Comparison of ENCODE assay signal across 16 mouse cellular contexts in the genomic region with DNA sequence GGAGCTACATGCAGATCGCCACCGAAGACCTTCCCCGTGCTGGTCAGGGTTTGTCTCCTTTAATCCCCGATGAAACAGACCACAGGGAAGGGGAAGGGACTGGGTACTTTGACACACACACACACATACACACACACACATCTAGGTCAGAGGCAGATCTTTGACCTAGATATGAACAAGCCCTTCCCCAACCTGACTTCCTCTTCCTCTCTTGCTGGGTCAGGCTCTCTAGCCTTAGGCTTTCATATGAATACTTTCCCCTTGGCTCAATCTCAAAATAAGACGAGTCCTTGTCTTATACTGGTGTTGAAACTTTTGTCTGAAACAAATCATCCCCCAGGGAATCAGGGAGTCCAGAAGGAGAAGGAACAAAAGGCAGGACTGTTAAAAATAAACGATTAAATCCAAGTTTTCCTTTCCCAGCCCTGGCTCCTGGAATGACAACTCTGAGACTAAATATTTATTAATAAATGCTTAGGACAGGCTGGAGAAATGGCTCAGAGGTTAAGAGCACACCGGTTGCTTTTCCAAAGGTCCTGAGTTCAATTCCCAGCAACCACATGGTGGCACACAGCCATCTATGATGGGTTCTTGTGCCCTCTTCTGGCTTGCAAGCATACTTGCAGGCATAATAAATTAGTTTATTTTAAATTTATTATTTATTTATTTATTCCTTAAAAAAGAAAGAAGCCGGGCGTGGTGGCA. TPM values are rescaled to one million over a fixed set of nuclear protein-coding genes. Genes with fewer than 3 reads are reported as not detected.
DNase-seq lines count a peak whose midpoint lies in the region; ATAC-seq and TF ChIP-seq lines count a peak whose summit lies in the region.
"Had no signal": no experiment of that assay in that cellular context is flagged by ENCODE, and none has a peak within 500 bp of the region (broad histone marks: within the 10 kb centered on the region; RNA-seq: fewer than 3 reads in every experiment).

No protein-coding gene starts in this region.

- H3K79me2 ChIP-seq in liver, adult 2 months (ENCODE audit: control insufficient read depth, insufficient read depth, low read length) = no peaks in the 10 kb centered on the region

- H3K9me3 ChIP-seq in liver, embryonic 12.5 days (replicated peaks) = no peaks in the 10 kb centered on the region
- H3K9me3 ChIP-seq: limb, embryonic 10.5 days had no signal

- no peak overlapping the region for H3K9ac ChIP-seq in liver, adult 2 months (ENCODE audit: low read depth, low read length)
- H3K9ac ChIP-seq in liver, embryonic 12.5 days = no peak overlapping the region

- no peak overlapping the region for H3K4me2 ChIP-seq in liver, embryonic 12.5 days

- no peak for ATAC-seq in liver, embryonic 12.5 days
- ATAC-seq in CD4-positive, CD25-positive, alpha-beta regulatory T cell, adult 4 months = peak; percentile 18
- ATAC-seq in activated CD4-positive, CD25-positive, alpha-beta regulatory T cell, adult 4 months = peak; percentile 44
- ATAC-seq: hindbrain, postnatal 0 days had no signal

- 76% methylated on average over 9 of the region's 9 CpGs for WGBS in liver, adult 2 months
- WGBS in liver, embryonic 12.5 days (ENCODE audit: insufficient replicate concordance) = 42% methylated on average over 9 of the region's 9 CpGs

- no peak for TF ChIP-seq CTCF in liver, adult 2 months (IDR thresholded peaks at IDR 0.05; ENCODE audit: low read depth, low read length)

- no peak for TF ChIP-seq POLR2A in liver, adult 2 months (IDR thresholded peaks at IDR 0.05; ENCODE audit: extremely low read depth, insufficient read depth, low read length)

- H3K27ac ChIP-seq in liver, adult 2 months (replicated peaks; ENCODE audit: insufficient read depth, low read depth, low read length) = no peak overlapping the region
- H3K27ac ChIP-seq in liver, embryonic 12.5 days = no peak overlapping the region
- H3K27ac ChIP-seq: hindbrain, postnatal 0 days; limb, embryonic 10.5 days had no signal

- H3K4me1 ChIP-seq in liver, adult 2 months (ENCODE audit: control insufficient read depth, insufficient read depth, low read length) = no peaks in the 10 kb centered on the region
- peaks cover 9% of the 10 kb centered on the region; the same call in 1 of the 2 replicates for H3K4me1 ChIP-seq in liver, embryonic 12.5 days

- no peak overlapping the region for H3K4me3 ChIP-seq in liver, adult 2 months (ENCODE audit: insufficient read depth, low read depth, low read length)
- H3K4me3 ChIP-seq in liver, embryonic 12.5 days = no peak overlapping the region
- H3K4me3 ChIP-seq: limb, embryonic 10.5 days; myocyte had no signal

- peaks cover 4% of the 10 kb centered on the region; the same call in 1 of the 2 replicates for H3K27me3 ChIP-seq in liver, adult 2 months (ENCODE audit: control insufficient read depth, insufficient read depth, low read length)
- peaks cover 20% of the 10 kb centered on the region; the same call in 1 of the 2 replicates for H3K27me3 ChIP-seq in liver, embryonic 12.5 days (replicated peaks)

- DNase-seq in liver, adult 2 months (ENCODE audit: extremely low read depth, low read depth, low spot score) = peak; percentile 38
- peak; percentile 28 for DNase-seq in naive thymus-derived CD4-positive, alpha-beta T cell, adult 2 months (ENCODE audit: low read depth)
- no peak for DNase-seq in cerebellum, postnatal 4 days (ENCODE audit: low spot score in 2 of 2)
- DNase-seq in urinary bladder, postnatal 36 days (ENCODE audit: low spot score in 2 of 2) = no peak
- no peak for DNase-seq in layer of hippocampus, postnatal 10 days (ENCODE audit: low spot score in 2 of 2)
- DNase-seq: adrenal gland, postnatal 25 days; cerebellum, adult 11-12 months had no signal

- H3K36me3 ChIP-seq in liver, adult 2 months (ENCODE audit: control insufficient read depth, insufficient read depth, low read length) = no peaks in the 10 kb centered on the region
- H3K36me3 ChIP-seq in liver, embryonic 12.5 days = no peaks in the 10 kb centered on the region
- H3K36me3 ChIP-seq: limb, embryonic 10.5 days had no signal

RNA-seq across cellular contexts. Expression of gene Olfr279, which starts 14.2 kb away (rescaled TPM):
- total RNA-seq in liver, adult 2 months (2014; rRNA removed) = not detected in 2 replicates
- polyA plus RNA-seq in liver, adult 2 months (2012; rRNA removed) = not detected in 2 replicates
- polyA plus RNA-seq in liver, embryonic 12.5 days (2016; fragmentation: Nextera tagmentation; extraction: Ambion mirVana) = not detected in 2 replicates
- not detected for polyA plus RNA-seq in CD4-positive, CD25-positive, alpha-beta regulatory T cell, adult 4 months (2017; shearing (Covaris generic))
- not detected for polyA plus RNA-seq in activated CD4-positive, CD25-positive, alpha-beta regulatory T cell, adult 4 months (2017; shearing (Covaris generic))
- total RNA-seq in layer of hippocampus, postnatal 10 days (2021) = not detected
- total RNA-seq: adrenal gland, postnatal 25 days; hindbrain, postnatal 0 days; layer of hippocampus, adult 18-20 months had no signal
- polyA plus RNA-seq: embryonic facial prominence, embryonic 14.5 days; heart, embryonic 14.5 days; hindbrain, postnatal 0 days; limb, embryonic 10.5 days; myocyte had no signal

RNA-seq across cellular contexts. Expression of gene Lalba, which starts 23.9 kb away (rescaled TPM):
- not detected in 2 replicates for total RNA-seq in liver, adult 2 months (2014; rRNA removed)
- not detected in 2 replicates for polyA plus RNA-seq in liver, adult 2 months (2012; rRNA removed)
- not detected in 2 replicates for polyA plus RNA-seq in liver, embryonic 12.5 days (2016; fragmentation: Nextera tagmentation; extraction: Ambion mirVana)
- polyA plus RNA-seq in CD4-positive, CD25-positive, alpha-beta regulatory T cell, adult 4 months (2017; shearing (Covaris generic)) = under 1 TPM in 1 of 2 experiments, not detected in 1; 0.56 TPM
- not detected for polyA plus RNA-seq in activated CD4-positive, CD25-positive, alpha-beta regulatory T cell, adult 4 months (2017; shearing (Covaris generic))
- total RNA-seq in layer of hippocampus, postnatal 10 days (2021) = not detected
- total RNA-seq: adrenal gland, postnatal 25 days; hindbrain, postnatal 0 days; layer of hippocampus, adult 18-20 months had no signal
- polyA plus RNA-seq: embryonic facial prominence, embryonic 14.5 days; heart, embryonic 14.5 days; hindbrain, postnatal 0 days; myocyte had no signal

RNA-seq across cellular contexts. Expression of gene Kansl2, which starts 27.7 kb away (rescaled TPM):
- 17.9 and 22.2 TPM in 2 replicates for total RNA-seq in liver, adult 2 months (2014; rRNA removed)
- polyA plus RNA-seq in liver, adult 2 months (2012; rRNA removed) = 18.0 and 21.9 TPM in 2 replicates
- 78.4 and 78.5 TPM in 2 replicates for polyA plus RNA-seq in liver, embryonic 12.5 days (2016; fragmentation: Nextera tagmentation; extraction: Ambion mirVana)
- polyA plus RNA-seq in CD4-positive, CD25-positive, alpha-beta regulatory T cell, adult 4 months (2017; shearing (Covaris generic)) = 10 to 100 TPM; 27.2 to 36.2 TPM
- 10 to 100 TPM; 29.0 to 35.9 TPM for polyA plus RNA-seq in activated CD4-positive, CD25-positive, alpha-beta regulatory T cell, adult 4 months (2017; shearing (Covaris generic))
- 10 to 100 TPM; 71.9 to 73.2 TPM for total RNA-seq in layer of hippocampus, postnatal 10 days (2021)

RNA-seq across cellular contexts. Expression of gene OR5BS1P, which starts 36.7 kb away (rescaled TPM):
- not detected in 2 replicates for total RNA-seq in liver, adult 2 months (2014; rRNA removed)
- polyA plus RNA-seq in liver, adult 2 months (2012; rRNA removed) = not detected in 2 replicates
- polyA plus RNA-seq in liver, embryonic 12.5 days (2016; fragmentation: Nextera tagmentation; extraction: Ambion mirVana) = not detected in 2 replicates
- polyA plus RNA-seq in CD4-positive, CD25-positive, alpha-beta regulatory T cell, adult 4 months (2017; shearing (Covaris generic)) = not detected
- polyA plus RNA-seq in activated CD4-positive, CD25-positive, alpha-beta regulatory T cell, adult 4 months (2017; shearing (Covaris generic)) = under 1 TPM in 1 of 2 experiments, not detected in 1; 0.07 TPM
- not detected for total RNA-seq in layer of hippocampus, postnatal 10 days (2021)
- total RNA-seq: adrenal gland, postnatal 25 days; hindbrain, postnatal 0 days; layer of hippocampus, adult 18-20 months had no signal
- polyA plus RNA-seq: embryonic facial prominence, embryonic 14.5 days; heart, embryonic 14.5 days; hindbrain, postnatal 0 days; limb, embryonic 10.5 days; myocyte had no signal

RNA-seq across cellular contexts. Expression of gene Olfr281, which starts 54.0 kb away (rescaled TPM):
- not detected in 2 replicates for total RNA-seq in liver, adult 2 months (2014; rRNA removed)
- polyA plus RNA-seq in liver, adult 2 months (2012; rRNA removed) = not detected in 2 replicates
- polyA plus RNA-seq in liver, embryonic 12.5 days (2016; fragmentation: Nextera tagmentation; extraction: Ambion mirVana) = not detected in 2 replicates
- polyA plus RNA-seq in CD4-positive, CD25-positive, alpha-beta regulatory T cell, adult 4 months (2017; shearing (Covaris generic)) = not detected
- polyA plus RNA-seq in activated CD4-positive, CD25-positive, alpha-beta regulatory T cell, adult 4 months (2017; shearing (Covaris generic)) = not detected
- total RNA-seq in layer of hippocampus, postnatal 10 days (2021) = not detected
- total RNA-seq: adrenal gland, postnatal 25 days; hindbrain, postnatal 0 days; layer of hippocampus, adult 18-20 months had no signal
- polyA plus RNA-seq: heart, embryonic 14.5 days; hindbrain, postnatal 0 days; limb, embryonic 10.5 days; myocyte had no signal

Comparison
In these comparisons a context has a peak if more than half of its experiments do, and no peak if none do; other contexts are left out.
1. DNase-seq: peak in liver, adult 2 months (single experiment) and naive thymus-derived CD4-positive, alpha-beta T cell, adult 2 months (single experiment); none in cerebellum, postnatal 4 days (0 of 2), urinary bladder, postnatal 36 days (0 of 2) and layer of hippocampus, postnatal 10 days (0 of 2).